Mouse (Mus musculus): Measurements from ENCODE around the gene Tmem220. TPM values are rescaled to one million over a fixed set of nuclear protein-coding genes. Genes with fewer than 3 reads are reported as not detected.

Gene Tmem220
- 0.86 TPM in 2 replicates for polyA plus RNA-seq (2012; rRNA removed)

GRCm38 (mm10) chr11:67024867-67025477, at the start of gene Tmem220:
Gene Tmem220, plus strand, starts transcription at chr11:67025154.

DNA sequence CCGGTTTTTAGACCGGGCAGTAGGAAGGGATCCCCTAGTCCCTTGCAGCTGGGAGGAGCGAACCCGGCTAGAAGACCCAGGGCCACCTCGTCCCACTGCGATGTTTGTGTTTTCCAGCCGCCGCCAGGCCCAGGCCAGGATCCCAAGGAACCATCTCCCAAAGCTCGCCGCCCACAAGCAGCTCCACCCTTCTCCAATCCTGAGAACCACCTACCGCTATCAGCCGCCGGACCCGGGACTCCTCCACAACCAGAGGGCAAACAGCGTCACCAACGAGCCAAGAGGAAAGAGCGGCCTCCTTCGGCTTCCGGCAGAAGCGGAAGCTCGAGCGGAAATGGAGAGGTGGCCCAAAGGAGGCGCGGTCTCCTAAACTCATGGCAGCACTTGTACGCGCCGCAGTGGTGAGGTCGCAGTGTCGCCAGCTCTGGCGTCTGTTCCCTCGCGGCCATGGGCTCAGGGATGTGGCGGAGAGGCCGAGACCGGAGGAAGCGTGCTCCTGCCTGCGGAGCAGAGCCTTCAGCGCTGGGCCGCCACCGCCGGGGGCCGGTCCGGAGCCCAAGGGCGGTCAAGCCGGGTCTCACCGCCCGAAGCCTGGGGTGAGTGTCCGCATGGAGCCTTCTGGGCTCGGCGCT, 27.5 kb downstream of the Tmem220 start, which contains the start of the genes Adprm and Sco1:
Gene Adprm, minus strand, starts transcription at position 274 of the 632 bp plus-strand sequence.
Gene Sco1, plus strand, starts transcription at position 350 of the 632 bp plus-strand sequence.

DNA sequence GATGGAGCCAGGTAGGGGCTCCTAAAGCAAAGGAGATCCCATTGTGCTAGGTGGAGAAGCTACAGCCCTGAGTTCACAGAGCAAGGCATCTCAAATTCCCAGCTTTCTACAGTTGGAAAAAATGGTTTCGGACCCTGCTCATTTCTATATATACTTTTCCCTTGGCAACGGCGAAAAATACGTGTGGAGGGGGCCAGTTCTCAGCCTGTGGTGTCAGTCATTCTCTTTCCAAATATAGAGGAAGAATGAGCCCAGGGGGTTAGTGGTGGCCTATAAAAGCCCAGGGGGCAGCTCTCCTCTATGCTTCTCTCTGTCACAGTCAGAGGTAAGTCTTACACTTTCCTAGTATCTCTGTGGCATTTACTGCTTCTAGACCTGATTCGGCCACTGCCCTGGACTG, 53.0 kb downstream of the Tmem220 start, which contains the start of gene Myh3:
Gene Myh3, plus strand, starts transcription at position 301 of the 400 bp plus-strand sequence.

Other genes with a start within 250 kb of the Tmem220 start
- 1.0 and 6.1 TPM in 2 replicates for gene Pirt, start 113.2 kb upstream of the Tmem220 start, polyA plus RNA-seq (2012; rRNA removed)
- gene Tmem238l, start 68.5 kb upstream of the Tmem220 start, polyA plus RNA-seq (2012; rRNA removed), result 0.06 TPM in 1 of 2 replicates, not detected in the other
- 30.3 and 32.3 TPM in 2 replicates for gene Adprm, start 27.4 kb downstream of the Tmem220 start, polyA plus RNA-seq (2012; rRNA removed)
- 6.9 and 7.3 TPM in 2 replicates for gene Sco1, start 27.5 kb downstream of the Tmem220 start, polyA plus RNA-seq (2012; rRNA removed)
- gene Myh3, start 53.1 kb downstream of the Tmem220 start, polyA plus RNA-seq (2012; rRNA removed), result 0.41 and 38.5 TPM in 2 replicates
- gene Myh2, start 145.9 kb downstream of the Tmem220 start, polyA plus RNA-seq (2012; rRNA removed), result 0.07 and 0.09 TPM in 2 replicates
- gene Myh1, start 174.9 kb downstream of the Tmem220 start, polyA plus RNA-seq (2012; rRNA removed), result 0.01 and 0.33 TPM in 2 replicates
- gene Myh4, start 212.9 kb downstream of the Tmem220 start, polyA plus RNA-seq (2012; rRNA removed), result 0.01 TPM in 1 of 2 replicates, not detected in the other

Measured in central nervous system, embryonic 14 days (tissue).